Mouse (Mus musculus): ENCODE data around the gene Aurkb. TPM values are rescaled to one million over a fixed set of nuclear protein-coding genes. Genes with fewer than 3 reads are reported as not detected.
A peak's percentile ranks its signal among the peaks of the same experiment; 100 is the strongest.

Aurkb gene
- polyA plus RNA-seq, 1 experiment from 2014 or later: 209 TPM

DNA sequence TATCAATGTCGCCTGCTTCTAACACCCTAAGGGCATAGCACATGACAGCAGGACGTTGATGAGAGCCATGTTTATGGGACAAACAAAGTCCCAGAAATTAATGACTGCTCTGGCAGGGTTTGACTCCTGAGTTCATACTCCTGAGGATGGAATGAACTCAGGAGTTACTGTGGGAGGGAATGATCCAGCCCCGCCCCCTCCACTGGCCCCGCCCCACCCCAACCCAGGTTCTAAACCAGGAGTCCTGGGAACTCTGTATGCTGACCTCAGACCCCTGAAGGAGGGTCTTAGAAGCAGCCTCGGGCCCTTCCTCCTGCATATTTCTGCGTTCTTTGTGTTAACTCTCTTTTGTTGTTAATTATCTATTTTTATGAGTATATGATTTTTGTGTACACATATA is 40.2 kb downstream of the Aurkb start:
- no peak for TF ChIP-seq CTCF (IDR thresholded peaks at IDR 0.05; ENCODE audit: low read depth)
- Histone ChIP-seq H3K4me1 (ENCODE audit: insufficient read depth) (peaks cover 8% of the 10 kb centered on the region), H3K9ac (no peak overlapping the region), H3K27me3 (ENCODE audit: insufficient read depth, low read length) (no peaks in the 10 kb centered on the region), H3K4me3 (ENCODE audit: low read depth, low read length) (no peak overlapping the region), H3K9me3 (ENCODE audit: low read depth, low read length) (no peaks in the 10 kb centered on the region), H3K27ac (ENCODE audit: low read depth) (no peak overlapping the region), H3K4me2 (no peak overlapping the region), H3K36me3 (ENCODE audit: insufficient read depth) (peaks cover 13% of the 10 kb centered on the region)
- DNase-seq (no peak), ATAC-seq (ENCODE audit: insufficient read depth) (no peak)
- WGBS: 58% methylated on average over 6 of the region's 6 CpGs

DNA sequence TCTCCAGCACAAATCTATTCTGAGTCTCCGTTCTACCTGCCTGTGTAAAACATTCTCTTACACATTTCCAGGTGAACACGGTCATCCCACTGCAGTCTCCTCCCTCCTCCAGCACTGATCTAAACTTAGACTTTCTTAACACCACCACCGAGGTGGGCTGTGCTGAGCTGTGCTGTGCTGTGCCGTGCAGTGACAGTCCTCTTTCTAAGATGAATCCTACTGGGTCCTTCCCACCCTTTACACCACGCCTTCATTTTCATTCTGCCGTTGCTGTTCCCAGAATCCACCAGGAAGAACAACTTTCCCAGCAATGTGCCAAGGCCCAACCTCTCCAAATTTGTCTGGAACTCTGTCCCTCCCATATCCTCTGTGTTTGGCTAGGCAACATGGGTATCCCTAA is 40.9 kb downstream of the Aurkb start:
- Histone ChIP-seq H3K4me2 (no peak overlapping the region), H3K4me3 (ENCODE audit: low read depth, low read length) (no peak overlapping the region), H3K36me3 (ENCODE audit: insufficient read depth) (peaks cover 20% of the 10 kb centered on the region), H3K4me1 (ENCODE audit: insufficient read depth) (peaks cover 8% of the 10 kb centered on the region), H3K27me3 (ENCODE audit: insufficient read depth, low read length) (no peaks in the 10 kb centered on the region), H3K9me3 (ENCODE audit: low read depth, low read length) (no peaks in the 10 kb centered on the region), H3K9ac (no peak overlapping the region), H3K27ac (ENCODE audit: low read depth) (no peak overlapping the region)
- 48% methylated on average over 6 of the region's 6 CpGs for WGBS
- no peak for DNase-seq
- ATAC-seq (ENCODE audit: insufficient read depth): no peak
- no peak for TF ChIP-seq CTCF (IDR thresholded peaks at IDR 0.05; ENCODE audit: low read depth)

DNA sequence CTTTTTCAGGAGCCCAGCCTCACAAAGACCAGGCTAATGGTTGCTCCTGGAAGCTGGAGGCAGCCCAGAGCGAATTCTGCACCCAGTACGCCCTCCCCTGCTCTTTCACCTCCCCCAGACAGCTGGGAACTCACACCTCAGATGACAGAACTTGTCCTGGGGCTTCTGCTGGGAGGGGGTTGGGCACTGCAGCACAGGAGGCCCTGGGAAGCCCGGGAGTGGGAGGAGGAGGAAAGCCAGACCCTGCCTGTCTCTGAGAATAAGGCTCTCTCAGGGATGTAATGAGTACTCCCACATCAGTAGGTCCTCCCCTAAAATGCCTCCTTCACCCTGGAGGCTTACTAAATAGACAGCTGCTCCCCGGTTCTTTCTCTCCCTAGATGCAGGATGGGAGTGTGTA is 41.6 kb downstream of the Aurkb start:
- no peak overlapping the region for H3K4me3 ChIP-seq (ENCODE audit: low read depth, low read length)
- no peak for TF ChIP-seq CTCF (IDR thresholded peaks at IDR 0.05; ENCODE audit: low read depth)
- no peaks in the 10 kb centered on the region for H3K9me3 ChIP-seq (ENCODE audit: low read depth, low read length)
- 42% methylated on average over 4 of the region's 4 CpGs for WGBS
- ATAC-seq (ENCODE audit: insufficient read depth): no peak
- no peak for DNase-seq
- H3K4me1 ChIP-seq (ENCODE audit: insufficient read depth): peaks cover 8% of the 10 kb centered on the region
- H3K36me3 ChIP-seq (ENCODE audit: insufficient read depth): peaks cover 27% of the 10 kb centered on the region
- no peak overlapping the region for H3K9ac ChIP-seq
- peak overlapping the region; percentile 7; the same call in 1 of the 2 replicates for H3K4me2 ChIP-seq
- peak overlapping the region; percentile 54; the same call in 1 of the 2 replicates for H3K27ac ChIP-seq (ENCODE audit: low read depth)
- no peaks in the 10 kb centered on the region for H3K27me3 ChIP-seq (ENCODE audit: insufficient read depth, low read length)

DNA sequence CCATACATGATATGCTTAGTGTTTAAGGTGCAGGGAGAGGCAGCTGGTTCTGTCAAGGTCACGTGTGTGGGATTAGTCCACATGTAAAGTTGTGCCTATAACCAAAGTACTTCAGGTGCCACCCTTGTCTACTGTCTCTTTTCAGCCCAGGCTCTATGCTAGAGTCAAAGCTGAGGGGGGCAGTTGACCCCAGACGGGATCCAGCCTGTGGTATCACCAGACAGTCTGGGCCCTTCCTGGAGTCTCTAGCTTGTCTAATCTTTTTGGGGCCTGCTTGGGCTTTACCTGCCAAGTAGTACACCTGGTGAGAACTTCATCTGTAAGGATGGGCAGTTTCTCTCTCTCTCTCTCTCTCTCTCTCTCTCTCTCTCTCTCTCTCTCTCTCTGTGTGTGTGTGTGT is 42.1 kb downstream of the Aurkb start:
- Histone ChIP-seq H3K4me3 (ENCODE audit: low read depth, low read length) (no peak overlapping the region), H3K9me3 (ENCODE audit: low read depth, low read length) (no peaks in the 10 kb centered on the region), H3K4me2 (peak overlapping the region; percentile 92), H3K27me3 (ENCODE audit: insufficient read depth, low read length) (no peaks in the 10 kb centered on the region), H3K4me1 (ENCODE audit: insufficient read depth) (peaks cover 8% of the 10 kb centered on the region), H3K27ac (ENCODE audit: low read depth) (no peak overlapping the region; the same call in 1 of the 2 replicates), H3K9ac (no peak overlapping the region; the same call in 1 of the 2 replicates), H3K36me3 (ENCODE audit: insufficient read depth) (peaks cover 31% of the 10 kb centered on the region)
- ATAC-seq (ENCODE audit: insufficient read depth): no peak
- 60% methylated on average over 2 of the region's 2 CpGs for WGBS
- DNase-seq: no peak
- no peak for TF ChIP-seq CTCF (IDR thresholded peaks at IDR 0.05; ENCODE audit: low read depth)

DNA sequence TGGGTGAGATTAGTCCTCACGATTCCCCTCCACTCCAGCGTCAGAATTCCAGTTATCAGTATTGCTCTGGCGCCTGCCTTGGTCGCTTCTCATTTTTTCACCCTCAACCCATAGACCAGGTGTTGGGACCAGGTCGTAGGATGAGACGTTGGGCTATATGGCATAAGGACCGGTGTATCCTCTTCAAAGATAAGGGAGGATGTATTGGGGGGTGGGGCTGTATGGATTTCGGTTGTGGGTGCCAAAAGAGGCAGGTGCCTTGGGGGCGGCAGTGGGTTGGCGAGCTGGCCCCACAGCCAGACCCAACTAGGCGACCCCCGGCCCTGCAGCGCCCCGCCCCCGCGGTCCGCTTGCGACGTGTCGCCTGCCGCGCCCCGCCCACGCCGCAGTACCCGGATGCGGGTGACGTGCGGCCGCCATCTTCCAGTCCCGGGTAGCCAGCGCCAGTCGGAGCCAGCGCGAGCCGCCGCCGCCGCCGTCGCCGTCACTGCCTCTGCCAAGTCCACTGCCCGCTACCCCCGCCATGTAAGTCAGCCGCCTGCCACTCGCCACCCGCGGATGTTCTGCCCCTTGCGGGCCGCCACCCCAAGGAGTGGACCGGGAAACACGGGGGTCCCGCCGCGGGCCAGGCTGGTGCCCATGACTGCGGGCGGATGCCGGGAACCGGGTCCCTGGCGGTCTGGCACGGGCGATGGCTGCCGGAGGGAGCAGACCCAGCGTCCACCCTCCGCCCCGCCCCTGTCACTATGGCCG is 42.8 kb downstream of the Aurkb start, which contains the start of gene Vamp2:
TSS of gene Vamp2 (plus strand) at position 388 of the 753 bp plus-strand sequence.
- ATAC-seq (ENCODE audit: insufficient read depth) (peak; percentile 84), DNase-seq (peak; percentile 96)
- Histone ChIP-seq H3K4me2 (peak within 1 kb of the TSS; percentile 92), H3K9ac (peak within 1 kb of the TSS; percentile 99), H3K4me1 (ENCODE audit: insufficient read depth) (peaks cover 8% of the 10 kb centered on the region), H3K27me3 (ENCODE audit: insufficient read depth, low read length) (no peaks in the 10 kb centered on the region), H3K36me3 (ENCODE audit: insufficient read depth) (peaks cover 35% of the 10 kb centered on the region), H3K9me3 (ENCODE audit: low read depth, low read length) (no peaks in the 10 kb centered on the region), H3K4me3 (ENCODE audit: low read depth, low read length) (peak within 1 kb of the TSS; percentile 100), H3K27ac (ENCODE audit: low read depth) (peak within 1 kb of the TSS; percentile 92)
- TF ChIP-seq CTCF (IDR thresholded peaks at IDR 0.05; ENCODE audit: low read depth): no peak
- WGBS: under 1% methylated on average over 67 of the region's 67 CpGs

DNA sequence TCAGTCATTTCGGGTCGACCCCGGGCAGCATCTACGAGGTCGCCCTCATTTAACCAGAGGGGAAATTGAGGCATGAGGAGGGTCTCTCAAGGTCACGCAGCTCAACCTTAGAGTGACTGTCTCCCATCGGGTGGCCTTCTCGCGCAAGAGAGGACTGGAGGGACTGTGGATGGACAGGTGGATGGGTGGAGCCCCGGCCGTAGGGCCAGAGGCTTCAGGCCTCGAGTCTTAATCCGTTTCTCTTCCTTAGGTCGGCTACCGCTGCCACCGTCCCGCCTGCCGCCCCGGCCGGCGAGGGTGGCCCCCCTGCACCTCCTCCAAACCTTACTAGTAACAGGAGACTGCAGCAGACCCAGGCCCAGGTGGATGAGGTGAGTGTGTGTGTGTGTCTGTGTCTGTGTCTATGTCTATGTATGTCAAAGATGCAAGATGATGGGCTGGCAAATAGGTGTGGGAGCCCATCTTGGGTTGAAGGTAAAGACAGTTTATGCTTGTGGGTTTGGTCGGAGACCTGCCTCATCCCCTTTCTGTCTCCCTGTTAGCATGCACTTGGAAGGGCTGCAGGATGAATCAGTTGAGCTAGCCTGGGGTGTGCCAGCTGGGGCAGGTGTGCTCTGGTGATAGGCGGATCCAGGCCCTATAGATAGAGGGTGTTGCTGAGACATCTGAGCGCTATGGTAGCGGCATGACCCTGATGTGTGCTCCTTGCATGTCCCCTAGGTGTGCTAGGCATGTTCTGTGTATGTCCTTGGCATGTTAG is 43.6 kb downstream of the Aurkb start:
- 9% methylated on average over 25 of the region's 25 CpGs for WGBS
- H3K36me3 ChIP-seq (ENCODE audit: insufficient read depth): peaks cover 35% of the 10 kb centered on the region
- peaks cover 8% of the 10 kb centered on the region for H3K4me1 ChIP-seq (ENCODE audit: insufficient read depth)
- H3K27ac ChIP-seq (ENCODE audit: low read depth): peak overlapping the region; percentile 92
- peak overlapping the region; percentile 92 for H3K4me2 ChIP-seq
- ATAC-seq (ENCODE audit: insufficient read depth) (0 out of 2 replicates have a peak, but pooled peaks have one; percentile 7), DNase-seq (no peak)
- H3K9ac ChIP-seq: peak overlapping the region; percentile 99
- peak overlapping the region; percentile 100 for H3K4me3 ChIP-seq (ENCODE audit: low read depth, low read length)
- no peaks in the 10 kb centered on the region for H3K27me3 ChIP-seq (ENCODE audit: insufficient read depth, low read length)
- H3K9me3 ChIP-seq (ENCODE audit: low read depth, low read length): no peaks in the 10 kb centered on the region
- no peak for TF ChIP-seq CTCF (IDR thresholded peaks at IDR 0.05; ENCODE audit: low read depth)
